Mouse (Mus musculus) lung, adult 2 months (tissue): ENCODE results near the gene Atp6v0d1.

Experiments
- CTCF ChIP-seq: fragments of 200-500 bp; IDR thresholded peaks from 2 replicates; pipeline ENCODE4 v1.5.1; 2011; ENCODE audit warnings: mild to moderate bottlenecking, low read length, control low read depth; ENCODE audit not compliant: insufficient read depth
- POLR2A ChIP-seq: fragments of 200-500 bp; IDR thresholded peaks from 2 replicates; pipeline ENCODE4 v1.6.1; 2011; ENCODE audit warnings: low read depth, mild to moderate bottlenecking, control low read depth, low read length, borderline replicate concordance; ENCODE audit errors: extremely low read depth

DNA sequence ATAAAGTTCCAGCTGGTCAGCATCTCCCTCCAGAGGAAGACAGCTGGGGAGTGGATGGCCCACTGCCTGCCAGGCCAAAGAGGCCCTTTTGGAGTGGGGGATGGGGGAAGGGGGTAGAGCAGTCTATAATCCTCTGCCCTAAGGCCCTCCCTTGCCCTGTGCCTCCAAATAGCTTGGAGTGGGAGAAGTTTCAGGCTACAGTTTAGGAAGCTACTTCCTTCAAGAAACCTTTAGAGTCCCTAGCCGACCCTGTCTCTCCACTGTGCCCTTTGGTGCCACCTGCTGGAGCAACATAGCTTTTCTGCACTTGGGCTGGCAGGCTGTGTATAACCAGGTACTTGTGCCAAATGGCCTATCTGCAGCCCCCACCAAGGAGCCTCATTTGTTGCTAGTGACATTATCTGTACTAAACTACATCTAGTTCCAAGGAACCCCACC, 31.9 kb downstream of the Atp6v0d1 start:
- TF ChIP-seq POLR2A (no peak), CTCF (peak; percentile 94)
